Mouse (Mus musculus): ENCODE measurements around the gene Slc6a13. TPM values are rescaled to one million over a fixed set of nuclear protein-coding genes. Genes with fewer than 3 reads are reported as not detected.

Gene Slc6a13
- 2.6 and 3.4 TPM in 2 replicates for polyA plus RNA-seq (2012; rRNA removed)

DNA sequence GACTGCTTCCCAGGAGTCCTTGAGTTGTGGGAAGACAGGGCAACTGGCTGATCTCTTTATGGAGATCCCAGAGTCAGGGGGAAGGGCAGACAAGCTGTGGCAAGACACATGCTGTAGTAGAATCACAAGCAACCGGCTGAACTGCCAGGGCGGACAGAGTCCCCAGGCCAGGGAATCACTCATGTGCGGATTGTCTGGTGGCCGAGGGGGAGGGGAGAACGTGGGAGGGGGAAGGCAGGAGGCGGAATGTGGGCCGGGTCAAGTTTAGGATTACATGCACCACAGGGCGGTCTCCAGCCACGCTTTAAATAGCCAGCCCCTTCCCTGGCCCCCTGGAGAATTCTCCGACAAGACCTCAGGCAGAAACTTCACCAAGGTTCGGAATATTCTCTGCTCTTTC, at the start of gene Slc6a13:
Gene Slc6a13 (plus strand): TSS at position 274 of the 400 bp plus-strand sequence.

DNA sequence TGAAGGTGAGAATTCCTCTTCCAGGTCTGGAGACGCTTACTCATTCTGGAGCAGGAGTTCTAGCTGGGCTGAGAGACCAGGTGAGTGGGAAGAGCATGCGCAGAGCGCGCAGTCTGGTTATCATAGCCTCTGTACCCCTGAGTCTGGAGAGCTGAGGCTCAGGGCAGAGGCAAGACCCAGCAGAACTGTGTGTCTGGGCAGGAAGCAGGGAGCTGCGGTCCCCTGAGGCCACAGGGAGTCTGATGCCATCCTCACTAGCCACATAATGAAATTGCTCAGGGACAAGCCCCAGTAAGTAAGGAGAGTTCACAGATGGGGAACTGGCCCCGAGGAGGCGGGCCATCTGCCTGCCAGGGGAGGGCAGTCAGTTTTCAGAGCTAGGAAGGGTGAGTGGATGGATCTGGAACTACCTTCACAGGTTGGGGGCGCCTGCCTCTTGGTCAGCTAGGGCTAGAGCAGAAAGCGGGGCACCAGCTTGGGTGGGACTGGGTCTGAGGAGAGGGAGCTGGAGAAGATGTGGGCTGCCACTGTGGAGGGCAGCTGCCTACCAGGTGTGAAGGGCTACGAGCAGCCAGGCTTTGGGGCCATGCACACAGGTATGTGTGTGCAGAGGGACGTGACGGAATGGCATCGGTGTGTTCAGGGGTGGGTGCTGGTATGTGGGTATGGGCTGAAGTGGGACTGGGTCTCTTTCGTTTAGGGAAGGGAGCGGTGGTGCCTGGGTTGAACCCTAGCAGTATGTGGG, 43.2 kb downstream of the Slc6a13 start, which contains the start of gene Slc6a12:
Gene Slc6a12 (plus strand): TSS at position 51 of the 745 bp plus-strand sequence.

Other genes starting within 250 kb of the Slc6a13 start
- gene Mical3, start 169.2 kb upstream of the Slc6a13 start, polyA plus RNA-seq (2012; rRNA removed) = 20.9 and 21.4 TPM in 2 replicates
- gene Pex26, start 116.6 kb upstream of the Slc6a13 start, polyA plus RNA-seq (2012; rRNA removed) = 12.1 and 18.1 TPM in 2 replicates
- 0.07 and 0.20 TPM in 2 replicates for gene Tuba8, start 89.5 kb upstream of the Slc6a13 start, polyA plus RNA-seq (2012; rRNA removed)
- 0.58 TPM in 2 replicates for gene Usp18, start 54.3 kb upstream of the Slc6a13 start, polyA plus RNA-seq (2012; rRNA removed)
- gene Slc6a12, start 42.8 kb downstream of the Slc6a13 start, polyA plus RNA-seq (2012; rRNA removed) = 0.30 and 0.31 TPM in 2 replicates
- gene Iqsec3, start 173.5 kb downstream of the Slc6a13 start, polyA plus RNA-seq (2012; rRNA removed) = 2.1 and 2.9 TPM in 2 replicates